Comparison of ENCODE assay signal across 11 mouse cellular contexts in the genomic region with DNA sequence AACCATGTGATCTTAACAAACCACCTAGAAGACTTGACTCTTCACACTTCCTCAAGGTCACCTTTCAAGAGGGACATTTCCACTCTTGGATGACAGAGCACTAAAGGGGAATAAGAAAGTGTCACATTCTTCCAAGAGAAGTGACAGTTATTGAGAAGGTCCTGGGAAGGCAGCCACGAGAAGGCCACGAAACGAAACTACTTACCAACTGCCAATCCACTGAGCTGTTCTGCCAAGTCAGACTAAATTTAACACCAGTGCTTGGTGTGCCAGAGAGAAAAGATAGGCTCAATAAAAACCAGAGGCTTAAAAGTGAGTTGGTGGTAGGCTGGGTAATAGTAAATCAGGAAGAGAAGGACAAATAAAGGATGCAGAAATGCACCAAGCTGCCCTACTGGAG.
A peak's percentile ranks its signal among the peaks of the same experiment; 100 is the strongest.
DNase-seq lines count a peak whose midpoint lies in the region; ATAC-seq lines count a peak whose summit lies in the region.
"Had no signal": no experiment of that assay in that cellular context is flagged by ENCODE, and none has a peak within 500 bp of the region (broad histone marks: within the 10 kb centered on the region; RNA-seq: fewer than 3 reads in every experiment).

No protein-coding gene starts in this region.

- H3K4me3 ChIP-seq in heart, embryonic 10.5 days, result no peak overlapping the region
- H3K4me3 ChIP-seq: liver, embryonic 12.5 days had no signal

- no peak overlapping the region for H3K27ac ChIP-seq in heart, embryonic 10.5 days
- H3K27ac ChIP-seq: liver, embryonic 12.5 days had no signal

- H3K27me3 ChIP-seq in heart, embryonic 10.5 days (ENCODE audit: insufficient read depth, poor library complexity, severe bottlenecking), result no peaks in the 10 kb centered on the region
- H3K27me3 ChIP-seq: liver, embryonic 12.5 days had no signal

- WGBS in heart, embryonic 10.5 days, result 52% methylated on average over 3 of the region's 3 CpGs

- peak; percentile 88 for DNase-seq in heart, adult 11 months
- no peak for DNase-seq in heart, embryonic 10.5 days (ENCODE audit: low spot score)
- DNase-seq in fibroblast of lung, adult 2 months (ENCODE audit: low read depth), result peak; percentile 28
- peak; percentile 46 for DNase-seq in gastrocnemius, postnatal 25 days
- peak; percentile 22 to 37 for DNase-seq in heart, postnatal 36 days
- no peak for DNase-seq in embryo, embryonic 10 days (ENCODE audit: low spot score)
- DNase-seq: kidney, postnatal 10 days; thymus, postnatal 36 days had no signal

- intact Hi-C loops in heart, postnatal 36 days (cut with DNase I), result no loop called here

- no peaks in the 10 kb centered on the region for H3K4me1 ChIP-seq in heart, embryonic 10.5 days
- H3K4me1 ChIP-seq: liver, embryonic 12.5 days had no signal

- no peak for ATAC-seq in erythroid progenitor cell, adult 5-6 weeks (replicated peaks; ENCODE audit: low FRiP score, poor library complexity, severe bottlenecking)
- ATAC-seq: inflammation-experienced regulatory T-cells, adult 6 months; liver, embryonic 12.5 days had no signal

- H3K36me3 ChIP-seq in heart, embryonic 10.5 days, result no peaks in the 10 kb centered on the region
- H3K36me3 ChIP-seq: liver, embryonic 12.5 days had no signal

- no peaks in the 10 kb centered on the region for H3K9me3 ChIP-seq in heart, embryonic 10.5 days
- H3K9me3 ChIP-seq: liver, embryonic 12.5 days had no signal

Comparison
In these comparisons a context has a peak if more than half of its experiments do, and no peak if none do; other contexts are left out.
1. DNase-seq: peak in heart, adult 11 months (single experiment), fibroblast of lung, adult 2 months (single experiment), gastrocnemius, postnatal 25 days (single experiment) and heart, postnatal 36 days (2 of 2); none in heart, embryonic 10.5 days (single experiment) and embryo, embryonic 10 days (single experiment).